Mouse (Mus musculus): ENCODE data around the gene 1700020L24Rik. TPM values are rescaled to one million over a fixed set of nuclear protein-coding genes. Genes with fewer than 3 reads are reported as not detected.

1700020L24Rik gene
- polyA plus RNA-seq, 2 experiments = 1.9 to 2.1 TPM

DNA sequence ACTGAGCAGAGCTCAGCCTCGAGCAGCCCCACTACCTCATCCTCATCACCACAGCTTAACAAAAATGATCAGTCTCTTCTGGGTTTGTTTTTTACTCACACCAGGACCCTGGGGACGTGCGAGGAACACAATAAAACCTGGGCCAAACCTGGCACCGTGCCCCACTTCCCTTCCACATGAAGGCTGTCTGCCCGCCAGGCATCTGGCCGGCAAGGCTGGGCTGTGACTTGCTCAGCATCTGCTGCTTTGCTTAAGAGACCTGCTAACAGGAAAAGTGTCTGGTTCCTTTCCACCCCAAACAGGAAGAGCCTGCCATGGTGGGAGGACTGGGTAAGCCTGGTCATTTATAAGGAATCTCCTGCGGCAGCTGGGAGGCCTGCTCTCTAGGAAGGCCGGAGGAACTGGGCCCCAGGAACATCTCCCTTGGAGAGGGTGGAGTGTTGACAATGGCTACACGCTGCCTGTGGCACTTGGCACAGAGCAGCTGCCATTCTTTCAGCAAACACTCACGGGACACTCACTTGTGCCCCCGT lies 29.7 kb downstream of the 1700020L24Rik start:
- Histone ChIP-seq H3K36me3 (replicated peaks; ENCODE audit: control insufficient read depth, insufficient read depth, low read depth) (no peaks in the 10 kb centered on the region), H3K27ac (no peak overlapping the region), H3K9me3 (ENCODE audit: control insufficient read depth, low read length) (no peaks in the 10 kb centered on the region), H3K27me3 (ENCODE audit: control insufficient read depth, insufficient read depth, low read length) (peaks cover 29% of the 10 kb centered on the region), H3K4me2 (ENCODE audit: low read depth) (no peak overlapping the region), H3K4me1 (replicated peaks; ENCODE audit: control insufficient read depth in 2 of 2, insufficient read depth in 2 of 2, low read length in 1 of 2) (peaks cover 3 to 7% of the 10 kb centered on the region in 2 experiments; a peak in 3 of 4 replicates), H3K4me3 (ENCODE audit: insufficient read depth in 1 of 2, low read depth in 2 of 2, low read length in 2 of 2) (no peak overlapping the region), H3K9ac (replicated peaks) (no peak overlapping the region)
- 33% methylated on average over 11 of the region's 11 CpGs for WGBS (ENCODE audit: insufficient replicate concordance)
- ATAC-seq (ENCODE audit: insufficient read depth) = no peak
- no peak for TF ChIP-seq CTCF (IDR thresholded peaks at IDR 0.05; ENCODE audit: low read depth)
- TF ChIP-seq EP300 (IDR thresholded peaks at IDR 0.05; ENCODE audit: low read depth) = no peak
- no peak for DNase-seq (ENCODE audit: low read depth in 3 of 3, low spot score in 3 of 3)

DNA sequence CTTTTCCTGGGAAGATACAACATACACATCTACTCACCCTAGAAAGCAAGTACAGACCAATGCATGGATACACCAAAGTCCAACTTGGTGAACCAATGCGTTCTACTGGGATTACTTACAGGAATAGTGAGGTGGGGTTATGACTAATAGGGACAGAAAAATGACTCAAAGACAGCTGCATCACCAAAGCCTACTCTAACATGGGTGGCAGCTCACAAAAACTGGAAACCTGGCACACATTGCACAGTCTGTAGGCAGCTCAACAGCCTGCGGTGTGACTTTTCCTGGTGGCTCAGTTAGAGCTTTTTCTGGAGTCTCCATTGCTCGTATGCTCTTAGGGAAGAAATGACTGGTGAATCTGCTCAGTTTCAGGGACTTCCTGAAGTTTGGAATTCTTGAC lies 31.3 kb downstream of the 1700020L24Rik start:
- H3K9ac ChIP-seq (replicated peaks) = no peak overlapping the region
- no peak for TF ChIP-seq CTCF (IDR thresholded peaks at IDR 0.05; ENCODE audit: low read depth)
- TF ChIP-seq EP300 (IDR thresholded peaks at IDR 0.05; ENCODE audit: low read depth) = no peak
- no peaks in the 10 kb centered on the region for H3K9me3 ChIP-seq (ENCODE audit: control insufficient read depth, low read length)
- no peak for DNase-seq (ENCODE audit: low read depth in 3 of 3, low spot score in 3 of 3)
- no peak overlapping the region for H3K4me2 ChIP-seq (ENCODE audit: low read depth)
- H3K27ac ChIP-seq = no peak overlapping the region
- no peaks in the 10 kb centered on the region for H3K36me3 ChIP-seq (replicated peaks; ENCODE audit: control insufficient read depth, insufficient read depth, low read depth)
- peaks cover 3 to 9% of the 10 kb centered on the region in 2 experiments; a peak in 3 of 4 replicates for H3K4me1 ChIP-seq (replicated peaks; ENCODE audit: control insufficient read depth in 2 of 2, insufficient read depth in 2 of 2, low read length in 1 of 2)
- WGBS (ENCODE audit: insufficient replicate concordance) = 73% methylated on average over 3 of the region's 3 CpGs
- H3K4me3 ChIP-seq (ENCODE audit: insufficient read depth in 1 of 2, low read depth in 2 of 2, low read length in 2 of 2) = no peak overlapping the region
- ATAC-seq (ENCODE audit: insufficient read depth) = no peak
- peaks cover 13% of the 10 kb centered on the region for H3K27me3 ChIP-seq (ENCODE audit: control insufficient read depth, insufficient read depth, low read length)

DNA sequence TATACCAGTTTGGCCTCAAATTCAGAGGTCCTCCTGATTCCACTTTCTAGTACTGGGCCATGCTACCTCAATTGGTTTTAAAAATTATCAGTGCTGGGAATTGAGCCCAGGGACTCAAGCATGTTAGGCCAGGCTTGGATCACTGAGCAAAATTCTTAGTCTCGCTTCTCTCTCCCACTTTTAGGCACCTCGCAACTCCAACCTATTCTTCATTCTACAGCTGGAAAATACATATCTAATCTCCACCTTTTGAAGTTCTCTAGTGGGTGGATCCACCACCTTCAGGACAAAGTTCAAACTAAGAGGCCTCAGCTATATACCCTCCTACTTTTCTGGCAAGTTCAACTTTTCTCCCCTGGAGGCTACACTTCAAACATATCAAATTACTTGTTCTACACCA lies 34.3 kb downstream of the 1700020L24Rik start:
- Histone ChIP-seq H3K9me3 (ENCODE audit: control insufficient read depth, low read length) (no peaks in the 10 kb centered on the region), H3K4me2 (ENCODE audit: low read depth) (peak overlapping the region; percentile 93), H3K9ac (replicated peaks) (peak overlapping the region; percentile 81), H3K27me3 (ENCODE audit: control insufficient read depth, insufficient read depth, low read length) (no peaks in the 10 kb centered on the region), H3K27ac (peak overlapping the region; percentile 43; the same call in 1 of the 2 replicates), H3K4me3 (ENCODE audit: insufficient read depth in 1 of 2, low read depth in 2 of 2, low read length in 2 of 2) (peak overlapping the region; percentile 65 to 79), H3K36me3 (replicated peaks; ENCODE audit: control insufficient read depth, insufficient read depth, low read depth) (peaks cover 9% of the 10 kb centered on the region), H3K4me1 (replicated peaks; ENCODE audit: control insufficient read depth in 2 of 2, insufficient read depth in 2 of 2, low read length in 1 of 2) (peaks cover 10 to 16% of the 10 kb centered on the region in 2 experiments)
- ATAC-seq (ENCODE audit: insufficient read depth) (no peak), DNase-seq (ENCODE audit: low read depth in 3 of 3, low spot score in 3 of 3) (peak in 1 of 3 experiments; percentile 20)
- 72% methylated on average over 2 of the region's 2 CpGs for WGBS (ENCODE audit: insufficient replicate concordance)
- no peak for TF ChIP-seq EP300 (IDR thresholded peaks at IDR 0.05; ENCODE audit: low read depth)
- TF ChIP-seq CTCF (IDR thresholded peaks at IDR 0.05; ENCODE audit: low read depth) = no peak

DNA sequence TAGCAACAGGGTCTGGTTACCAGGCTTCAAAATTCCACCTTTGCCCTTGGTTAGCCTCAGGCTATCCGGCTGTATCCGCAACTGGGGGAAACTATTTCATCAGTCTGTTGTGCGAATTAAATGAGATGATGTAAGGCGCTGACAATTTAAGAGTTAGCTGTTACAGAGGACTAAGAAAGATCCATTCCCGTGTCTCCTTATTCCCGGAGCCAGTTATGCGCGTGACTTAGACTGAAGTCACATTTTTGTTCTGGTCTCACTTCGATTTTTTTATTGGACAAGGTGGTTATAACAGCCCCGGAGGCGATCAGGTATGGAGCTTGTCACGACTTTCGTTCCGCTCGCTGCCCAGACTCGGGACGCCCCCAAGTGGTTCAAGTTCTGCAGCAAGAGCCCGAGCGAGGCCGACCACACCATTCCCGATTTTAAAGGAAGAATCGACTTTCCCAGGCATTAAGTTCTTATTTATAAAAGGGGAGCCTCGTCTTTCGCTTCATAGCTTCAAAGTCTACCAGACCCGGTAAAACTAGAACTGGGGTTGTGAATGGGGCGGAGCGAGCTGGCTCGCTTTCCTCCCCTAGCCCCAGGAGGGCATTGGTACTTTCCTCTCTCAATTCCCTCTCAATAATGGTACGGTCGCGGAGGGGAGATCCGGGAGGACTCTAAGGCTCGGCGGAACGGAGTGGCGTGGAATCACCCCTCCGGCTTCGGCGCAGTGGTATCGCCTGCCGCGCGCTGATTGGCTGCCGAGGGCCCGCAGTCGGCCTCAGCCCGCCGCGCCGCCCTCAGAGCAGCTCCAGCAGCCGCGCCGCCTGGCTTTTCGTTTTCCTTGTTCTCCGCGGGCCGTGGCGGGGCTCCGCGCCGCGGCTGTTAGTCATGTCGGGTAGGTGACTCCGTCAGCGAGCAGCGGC lies 35.1 kb downstream of the 1700020L24Rik start, which contains the start of gene Taf15:
TSS of gene Taf15 (plus strand) at position 763 of the 911 bp plus-strand sequence.
- no peaks in the 10 kb centered on the region for H3K9me3 ChIP-seq (ENCODE audit: control insufficient read depth, low read length)
- DNase-seq (ENCODE audit: low read depth in 3 of 3, low spot score in 3 of 3) = peak; percentile 99 to 100 (median 99)
- under 1% methylated on average over 66 of the region's 66 CpGs for WGBS (ENCODE audit: insufficient replicate concordance)
- H3K9ac ChIP-seq (replicated peaks) = peak within 1 kb of the TSS; percentile 94
- no peaks in the 10 kb centered on the region for H3K27me3 ChIP-seq (ENCODE audit: control insufficient read depth, insufficient read depth, low read length)
- peaks cover 10 to 16% of the 10 kb centered on the region in 2 experiments for H3K4me1 ChIP-seq (replicated peaks; ENCODE audit: control insufficient read depth in 2 of 2, insufficient read depth in 2 of 2, low read length in 1 of 2)
- peak; percentile 96 for ATAC-seq (ENCODE audit: insufficient read depth)
- H3K4me3 ChIP-seq (ENCODE audit: insufficient read depth in 1 of 2, low read depth in 2 of 2, low read length in 2 of 2) = peak within 1 kb of the TSS; percentile 79 to 100
- peak within 1 kb of the TSS; percentile 43 for H3K27ac ChIP-seq
- H3K36me3 ChIP-seq (replicated peaks; ENCODE audit: control insufficient read depth, insufficient read depth, low read depth) = peaks cover 13% of the 10 kb centered on the region
- TF ChIP-seq EP300 (IDR thresholded peaks at IDR 0.05; ENCODE audit: low read depth) (peak; percentile 56), CTCF (IDR thresholded peaks at IDR 0.05; ENCODE audit: low read depth) (peak; percentile 78)
- H3K4me2 ChIP-seq (ENCODE audit: low read depth) = peak within 1 kb of the TSS; percentile 93

Measured in liver, embryonic 14.5 days (tissue).